Mouse (Mus musculus): Measurements from ENCODE around the gene Gm11060. TPM values are rescaled to one million over a fixed set of nuclear protein-coding genes. Genes with fewer than 3 reads are reported as not detected.

The Gm11060 gene
- polyA plus RNA-seq, 1 experiment from 2014 or later: not detected

- Histone ChIP-seq H3K27me3 (ENCODE audit: control insufficient read depth, insufficient read depth, low read length) (no peaks in the 10 kb centered on the region), H3K36me3 (ENCODE audit: control insufficient read depth, insufficient read depth, low read length) (no peaks in the 10 kb centered on the region), H3K4me1 (ENCODE audit: control insufficient read depth, insufficient read depth, low read length) (no peaks in the 10 kb centered on the region), H3K4me3 (ENCODE audit: low read depth, low read length) (no peak overlapping the region), H3K9ac (ENCODE audit: low read length) (no peak overlapping the region), H3K27ac (replicated peaks; ENCODE audit: low read depth, low read length) (no peak overlapping the region), H3K9me3 (ENCODE audit: control insufficient read depth, low read length) (no peaks in the 10 kb centered on the region), H3K4me2 (ENCODE audit: low read depth, severe bottlenecking) (no peak overlapping the region)
- no peak for DNase-seq (ENCODE audit: low spot score)
- no peak for ATAC-seq (ENCODE audit: insufficient number of reproducible peaks, low FRiP score, low TSS enrichment, low read depth)
- 75% methylated on average over 7 of the region's 7 CpGs for WGBS
Measured at GRCm38 (mm10) chr2:105077151-105077550, 14.7 kb upstream of the Gm11060 start.

- no peak overlapping the region for H3K4me3 ChIP-seq (ENCODE audit: low read depth, low read length)
- H3K27me3 ChIP-seq (ENCODE audit: control insufficient read depth, insufficient read depth, low read length): no peaks in the 10 kb centered on the region
- no peak overlapping the region for H3K4me2 ChIP-seq (ENCODE audit: low read depth, severe bottlenecking)
- H3K9ac ChIP-seq (ENCODE audit: low read length): no peak overlapping the region
- no peaks in the 10 kb centered on the region for H3K9me3 ChIP-seq (ENCODE audit: control insufficient read depth, low read length)
- H3K4me1 ChIP-seq (ENCODE audit: control insufficient read depth, insufficient read depth, low read length): no peaks in the 10 kb centered on the region
- ATAC-seq (ENCODE audit: insufficient number of reproducible peaks, low FRiP score, low TSS enrichment, low read depth) (no peak), DNase-seq (ENCODE audit: low spot score) (no peak)
- H3K36me3 ChIP-seq (ENCODE audit: control insufficient read depth, insufficient read depth, low read length): no peaks in the 10 kb centered on the region
- H3K27ac ChIP-seq (replicated peaks; ENCODE audit: low read depth, low read length): no peak overlapping the region
- WGBS: 28% methylated on average over 9 of the region's 9 CpGs
Measured at GRCm38 (mm10) chr2:105082256-105082790, 9.5 kb upstream of the Gm11060 start.

- ATAC-seq (ENCODE audit: insufficient number of reproducible peaks, low FRiP score, low TSS enrichment, low read depth) (no peak), DNase-seq (ENCODE audit: low spot score) (no peak)
- no peak overlapping the region for H3K4me2 ChIP-seq (ENCODE audit: low read depth, severe bottlenecking)
- H3K9ac ChIP-seq (ENCODE audit: low read length): no peak overlapping the region
- WGBS: 76% methylated on average over 4 of the region's 4 CpGs
- H3K4me3 ChIP-seq (ENCODE audit: low read depth, low read length): no peak overlapping the region
- no peak overlapping the region for H3K27ac ChIP-seq (replicated peaks; ENCODE audit: low read depth, low read length)
- no peaks in the 10 kb centered on the region for H3K27me3 ChIP-seq (ENCODE audit: control insufficient read depth, insufficient read depth, low read length)
- no peaks in the 10 kb centered on the region for H3K9me3 ChIP-seq (ENCODE audit: control insufficient read depth, low read length)
- no peaks in the 10 kb centered on the region for H3K4me1 ChIP-seq (ENCODE audit: control insufficient read depth, insufficient read depth, low read length)
- no peaks in the 10 kb centered on the region for H3K36me3 ChIP-seq (ENCODE audit: control insufficient read depth, insufficient read depth, low read length)
Measured at GRCm38 (mm10) chr2:105084035-105084434, 7.8 kb upstream of the Gm11060 start.

GRCm38 (mm10) chr2:105086081-105086480 is 5.7 kb upstream of the Gm11060 start:
- WGBS: 90% methylated on average over 3 of the region's 3 CpGs
- Histone ChIP-seq H3K27ac (replicated peaks; ENCODE audit: low read depth, low read length) (no peak overlapping the region), H3K27me3 (ENCODE audit: control insufficient read depth, insufficient read depth, low read length) (no peaks in the 10 kb centered on the region), H3K4me1 (ENCODE audit: control insufficient read depth, insufficient read depth, low read length) (0 out of 2 replicates have a peak, but pooled peaks cover 3% of the 10 kb centered on the region), H3K36me3 (ENCODE audit: control insufficient read depth, insufficient read depth, low read length) (no peaks in the 10 kb centered on the region), H3K9me3 (ENCODE audit: control insufficient read depth, low read length) (no peaks in the 10 kb centered on the region), H3K4me3 (ENCODE audit: low read depth, low read length) (no peak overlapping the region), H3K4me2 (ENCODE audit: low read depth, severe bottlenecking) (no peak overlapping the region), H3K9ac (ENCODE audit: low read length) (no peak overlapping the region)
- no peak for DNase-seq (ENCODE audit: low spot score)
- no peak for ATAC-seq (ENCODE audit: insufficient number of reproducible peaks, low FRiP score, low TSS enrichment, low read depth)

GRCm38 (mm10) chr2:105088005-105088404 is 3.8 kb upstream of the Gm11060 start:
- Histone ChIP-seq H3K27me3 (ENCODE audit: control insufficient read depth, insufficient read depth, low read length) (no peaks in the 10 kb centered on the region), H3K4me1 (ENCODE audit: control insufficient read depth, insufficient read depth, low read length) (0 out of 2 replicates have a peak, but pooled peaks cover 3% of the 10 kb centered on the region), H3K36me3 (ENCODE audit: control insufficient read depth, insufficient read depth, low read length) (no peaks in the 10 kb centered on the region), H3K4me3 (ENCODE audit: low read depth, low read length) (no peak overlapping the region), H3K9me3 (ENCODE audit: control insufficient read depth, low read length) (no peaks in the 10 kb centered on the region), H3K27ac (replicated peaks; ENCODE audit: low read depth, low read length) (no peak overlapping the region), H3K4me2 (ENCODE audit: low read depth, severe bottlenecking) (no peak overlapping the region), H3K9ac (ENCODE audit: low read length) (no peak overlapping the region)
- no peak for DNase-seq (ENCODE audit: low spot score)
- 82% methylated on average over 3 of the region's 3 CpGs for WGBS
- ATAC-seq (ENCODE audit: insufficient number of reproducible peaks, low FRiP score, low TSS enrichment, low read depth): no peak

GRCm38 (mm10) chr2:105089083-105089482 is 2.7 kb upstream of the Gm11060 start:
- ATAC-seq (ENCODE audit: insufficient number of reproducible peaks, low FRiP score, low TSS enrichment, low read depth): no peak

GRCm38 (mm10) chr2:105089581-105090508 is 2.0 kb upstream of the Gm11060 start:
- Histone ChIP-seq H3K4me2 (ENCODE audit: low read depth, severe bottlenecking) (no peak overlapping the region), H3K27ac (replicated peaks; ENCODE audit: low read depth, low read length) (no peak overlapping the region), H3K4me3 (ENCODE audit: low read depth, low read length) (no peak overlapping the region), H3K9me3 (ENCODE audit: control insufficient read depth, low read length) (no peaks in the 10 kb centered on the region), H3K27me3 (ENCODE audit: control insufficient read depth, insufficient read depth, low read length) (no peaks in the 10 kb centered on the region), H3K4me1 (ENCODE audit: control insufficient read depth, insufficient read depth, low read length) (0 out of 2 replicates have a peak, but pooled peaks cover 3% of the 10 kb centered on the region), H3K36me3 (ENCODE audit: control insufficient read depth, insufficient read depth, low read length) (no peaks in the 10 kb centered on the region), H3K9ac (ENCODE audit: low read length) (no peak overlapping the region)
- no peak for ATAC-seq (ENCODE audit: insufficient number of reproducible peaks, low FRiP score, low TSS enrichment, low read depth)
- DNase-seq (ENCODE audit: low spot score): no peak
- 51% methylated on average over 7 of the region's 7 CpGs for WGBS

More at GRCm38 (mm10) chr2:105089083-105089482, 2.7 kb upstream of the Gm11060 start:
- Histone ChIP-seq H3K4me1 (ENCODE audit: control insufficient read depth, insufficient read depth, low read length) (0 out of 2 replicates have a peak, but pooled peaks cover 3% of the 10 kb centered on the region), H3K9me3 (ENCODE audit: control insufficient read depth, low read length) (no peaks in the 10 kb centered on the region), H3K4me3 (ENCODE audit: low read depth, low read length) (no peak overlapping the region), H3K36me3 (ENCODE audit: control insufficient read depth, insufficient read depth, low read length) (no peaks in the 10 kb centered on the region), H3K27ac (replicated peaks; ENCODE audit: low read depth, low read length) (no peak overlapping the region), H3K4me2 (ENCODE audit: low read depth, severe bottlenecking) (no peak overlapping the region), H3K27me3 (ENCODE audit: control insufficient read depth, insufficient read depth, low read length) (no peaks in the 10 kb centered on the region), H3K9ac (ENCODE audit: low read length) (no peak overlapping the region)
- 48% methylated on average over 4 of the region's 4 CpGs for WGBS
- DNase-seq (ENCODE audit: low spot score): no peak

- Histone ChIP-seq H3K9ac (ENCODE audit: low read length) (no peak overlapping the region), H3K27ac (replicated peaks; ENCODE audit: low read depth, low read length) (no peak overlapping the region; the same call in 1 of the 2 replicates), H3K27me3 (ENCODE audit: control insufficient read depth, insufficient read depth, low read length) (no peaks in the 10 kb centered on the region), H3K4me3 (ENCODE audit: low read depth, low read length) (no peak overlapping the region), H3K36me3 (ENCODE audit: control insufficient read depth, insufficient read depth, low read length) (no peaks in the 10 kb centered on the region), H3K4me1 (ENCODE audit: control insufficient read depth, insufficient read depth, low read length) (0 out of 2 replicates have a peak, but pooled peaks cover 3% of the 10 kb centered on the region), H3K4me2 (ENCODE audit: low read depth, severe bottlenecking) (no peak overlapping the region), H3K9me3 (ENCODE audit: control insufficient read depth, low read length) (no peaks in the 10 kb centered on the region)
- DNase-seq (ENCODE audit: low spot score) (no peak), ATAC-seq (ENCODE audit: insufficient number of reproducible peaks, low FRiP score, low TSS enrichment, low read depth) (no peak)
- WGBS: 83% methylated on average over 5 of the region's 5 CpGs
Measured at GRCm38 (mm10) chr2:105090991-105091390, 827 bp upstream of the Gm11060 start.

Data from limb, embryonic 11.5 days (tissue).